Mouse (Mus musculus): Measurements from ENCODE around the gene Myo10. TPM values are rescaled to one million over a fixed set of nuclear protein-coding genes. Genes with fewer than 3 reads are reported as not detected.

Gene Myo10
- polyA plus RNA-seq, 1 experiment = 26.1 TPM

DNA sequence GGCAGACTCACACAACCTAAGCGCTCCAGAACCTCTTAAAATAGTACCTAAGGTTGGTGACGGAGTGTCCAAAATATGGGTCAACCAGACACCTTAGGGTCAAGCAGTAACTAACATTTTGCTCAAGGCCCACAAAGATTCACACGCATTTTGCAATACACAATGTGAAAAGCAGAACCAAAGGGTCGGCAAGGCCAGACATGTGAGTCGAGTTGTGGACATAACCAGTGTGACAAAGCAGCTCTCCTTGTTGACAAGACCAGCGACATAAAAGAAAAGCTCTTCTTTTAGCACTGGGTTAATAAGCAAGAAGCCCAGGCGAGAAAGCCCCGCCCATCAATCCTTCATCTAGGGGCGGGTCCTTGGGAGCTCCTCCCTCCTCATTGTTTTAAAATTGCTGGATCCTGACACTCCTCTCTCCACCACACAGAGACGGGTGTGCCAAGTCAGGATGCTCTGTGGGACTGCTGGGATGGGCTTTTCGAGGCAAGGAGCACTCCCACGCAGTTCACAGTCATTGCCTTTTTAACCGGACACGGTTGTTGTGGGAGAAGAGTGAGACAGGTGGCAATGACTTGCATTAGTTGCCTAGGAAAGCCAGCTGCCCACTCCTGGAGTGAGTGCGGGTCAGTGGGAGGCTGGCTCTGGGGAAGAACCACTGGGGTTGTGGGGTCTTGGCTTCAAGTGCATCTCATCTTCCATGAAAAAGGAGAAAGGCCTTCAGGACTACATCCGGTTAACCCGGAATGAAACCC lies 212.8 kb downstream of the Myo10 start:
- 95% methylated on average over 17 of the region's 17 CpGs for WGBS
- Histone ChIP-seq H3K4me1 (replicated peaks; ENCODE audit: control insufficient read depth, insufficient read depth, low read length) (peaks cover 6% of the 10 kb centered on the region), H3K27me3 (ENCODE audit: control insufficient read depth, insufficient read depth, low read length) (no peaks in the 10 kb centered on the region), H3K36me3 (ENCODE audit: control insufficient read depth, insufficient read depth, low read length) (no peaks in the 10 kb centered on the region), H3K4me3 (ENCODE audit: control insufficient read depth, insufficient read depth, low read length) (no peak overlapping the region), H3K27ac (ENCODE audit: control insufficient read depth, insufficient read depth, low read length) (no peak overlapping the region)
- TF ChIP-seq CTCF (IDR thresholded peaks at IDR 0.05; ENCODE audit: borderline replicate concordance, control insufficient read depth, extremely low read depth, insufficient read depth, low read length, poor library complexity) (no peak), POLR2A (IDR thresholded peaks at IDR 0.05; ENCODE audit: control insufficient read depth, extremely low read depth, insufficient read depth, low read length, poor library complexity) (no peak)
- DNase-seq = no peak

DNA sequence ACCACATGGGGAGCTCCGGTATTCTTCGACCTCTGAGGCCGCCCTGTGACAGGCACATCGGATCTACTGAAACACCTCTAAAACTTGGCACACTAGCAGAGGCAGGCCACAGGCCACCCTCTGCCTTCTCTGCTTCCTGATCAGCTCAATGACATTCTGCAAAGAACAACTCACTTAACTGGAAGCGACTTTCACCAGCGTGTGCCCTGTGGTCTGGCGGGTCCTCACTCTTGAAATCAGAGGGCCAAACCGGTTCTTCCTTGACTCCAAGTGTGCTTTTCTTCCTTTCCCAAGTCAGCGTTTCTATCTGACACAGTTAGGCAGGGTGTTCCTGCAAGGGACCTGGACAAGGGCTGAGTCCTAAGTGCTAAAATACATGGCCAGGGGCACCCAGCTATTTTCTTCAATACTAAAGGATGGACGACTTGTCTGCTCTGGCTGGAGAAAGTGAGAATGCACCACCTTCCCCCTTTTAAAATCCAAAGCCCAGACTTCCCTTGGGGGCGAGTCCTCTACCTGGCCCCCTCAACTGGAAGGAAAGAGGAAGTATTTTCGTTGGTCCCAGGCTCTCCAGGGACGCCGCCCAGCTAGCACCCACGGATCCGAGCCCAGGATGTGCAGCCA lies 220.2 kb downstream of the Myo10 start:
- DNase-seq = no peak
- WGBS = 11% methylated on average over 16 of the region's 16 CpGs
- no peak for TF ChIP-seq CTCF (IDR thresholded peaks at IDR 0.05; ENCODE audit: borderline replicate concordance, control insufficient read depth, extremely low read depth, insufficient read depth, low read length, poor library complexity)
- TF ChIP-seq POLR2A (IDR thresholded peaks at IDR 0.05; ENCODE audit: control insufficient read depth, extremely low read depth, insufficient read depth, low read length, poor library complexity) = peak; percentile 14; the same call in 1 of the 2 replicates
- no peaks in the 10 kb centered on the region for H3K36me3 ChIP-seq (ENCODE audit: control insufficient read depth, insufficient read depth, low read length)
- peaks cover 16% of the 10 kb centered on the region for H3K4me1 ChIP-seq (replicated peaks; ENCODE audit: control insufficient read depth, insufficient read depth, low read length)
- H3K27me3 ChIP-seq (ENCODE audit: control insufficient read depth, insufficient read depth, low read length) = no peaks in the 10 kb centered on the region
- H3K4me3 ChIP-seq (ENCODE audit: control insufficient read depth, insufficient read depth, low read length) = peak overlapping the region; percentile 65
- no peak overlapping the region; the same call in 1 of the 2 replicates for H3K27ac ChIP-seq (ENCODE audit: control insufficient read depth, insufficient read depth, low read length)

DNA sequence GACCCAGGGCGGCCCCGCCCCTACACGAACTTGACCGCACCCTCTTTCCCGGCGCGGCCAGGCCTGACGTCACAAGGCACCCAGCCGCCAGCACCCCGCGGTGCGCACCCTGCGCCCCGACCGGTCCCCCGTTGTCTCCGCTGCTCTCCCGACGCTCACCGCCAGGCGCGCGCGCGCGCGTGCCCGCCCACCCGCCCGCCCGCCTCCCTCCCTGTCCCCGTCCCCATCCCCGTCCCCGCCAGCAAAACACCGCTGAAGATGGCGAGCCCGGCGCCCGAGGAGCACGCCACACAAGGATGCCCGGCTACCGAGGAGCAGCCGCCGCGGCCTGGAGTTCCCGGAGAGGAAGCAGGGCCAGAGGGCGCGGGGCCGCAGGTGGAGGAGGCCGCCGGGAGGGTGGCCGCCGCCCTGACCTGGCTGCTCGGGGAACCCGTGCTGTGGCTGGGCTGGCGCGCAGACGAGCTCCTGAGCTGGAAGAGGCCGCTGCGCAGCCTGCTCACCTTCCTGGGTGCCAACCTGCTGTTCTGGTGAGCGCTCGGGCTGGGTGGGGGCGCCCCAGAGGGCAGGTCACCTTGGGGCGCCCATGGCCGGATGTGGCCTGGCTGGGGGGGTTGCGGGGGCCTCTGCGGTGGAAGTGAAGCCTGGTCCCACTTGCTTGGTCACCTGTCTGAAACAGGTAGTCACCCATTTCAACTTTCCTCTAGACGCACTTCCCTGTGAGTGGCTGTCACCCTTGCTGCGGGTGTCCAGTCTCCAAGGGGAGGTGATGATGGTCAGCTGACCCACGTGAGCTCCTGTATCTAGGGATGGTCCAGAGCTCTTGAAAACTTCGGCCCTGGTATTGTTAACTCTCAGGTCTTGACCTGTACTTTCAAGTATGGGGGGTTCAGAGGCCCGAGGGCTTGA lies 221.0 kb downstream of the Myo10 start, which contains the start of gene Retreg1:
Gene Retreg1, plus strand, starts transcription at position 95 of the 906 bp plus-strand sequence.
- Histone ChIP-seq H3K4me1 (replicated peaks; ENCODE audit: control insufficient read depth, insufficient read depth, low read length) (peaks cover 16% of the 10 kb centered on the region), H3K4me3 (ENCODE audit: control insufficient read depth, insufficient read depth, low read length) (peak within 1 kb of the TSS; percentile 65), H3K36me3 (ENCODE audit: control insufficient read depth, insufficient read depth, low read length) (no peaks in the 10 kb centered on the region), H3K27me3 (ENCODE audit: control insufficient read depth, insufficient read depth, low read length) (no peaks in the 10 kb centered on the region), H3K27ac (ENCODE audit: control insufficient read depth, insufficient read depth, low read length) (peak within 1 kb of the TSS; percentile 58)
- TF ChIP-seq POLR2A (IDR thresholded peaks at IDR 0.05; ENCODE audit: control insufficient read depth, extremely low read depth, insufficient read depth, low read length, poor library complexity) = no peak
- TF ChIP-seq CTCF (IDR thresholded peaks at IDR 0.05; ENCODE audit: borderline replicate concordance, control insufficient read depth, extremely low read depth, insufficient read depth, low read length, poor library complexity) = peak; percentile 57; the same call in 1 of the 2 replicates
- DNase-seq = peak; percentile 86
- WGBS = 1% methylated on average over 67 of the region's 72 CpGs

DNA sequence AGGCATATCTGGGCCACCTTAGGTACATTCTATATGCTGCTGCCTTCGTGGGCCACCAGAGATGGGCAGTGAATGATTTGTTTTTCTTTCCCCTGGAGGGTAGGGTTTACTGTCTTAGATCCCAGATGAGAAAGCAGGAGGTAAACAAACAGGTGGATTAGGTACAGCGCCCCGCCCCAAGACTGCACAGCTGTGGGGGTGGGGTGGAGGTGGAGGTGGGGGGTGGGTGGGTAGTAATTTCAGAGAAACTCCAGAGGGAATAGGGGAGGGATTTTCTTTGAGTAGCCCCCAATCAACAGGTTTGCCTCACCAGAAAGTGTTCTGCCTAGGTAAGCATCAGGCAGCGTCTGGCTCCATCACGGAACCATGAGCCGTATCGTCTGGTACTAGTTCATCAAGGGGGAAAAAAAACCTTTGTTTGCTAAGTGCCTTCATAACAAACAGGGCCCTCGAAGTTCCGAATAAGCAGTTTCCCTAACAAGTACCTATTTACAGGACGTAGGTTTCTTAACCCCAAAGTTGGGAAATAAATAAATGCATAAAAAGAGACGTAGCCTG lies 221.8 kb downstream of the Myo10 start:
- no peaks in the 10 kb centered on the region for H3K36me3 ChIP-seq (ENCODE audit: control insufficient read depth, insufficient read depth, low read length)
- H3K27me3 ChIP-seq (ENCODE audit: control insufficient read depth, insufficient read depth, low read length) = no peaks in the 10 kb centered on the region
- peak overlapping the region; percentile 65 for H3K4me3 ChIP-seq (ENCODE audit: control insufficient read depth, insufficient read depth, low read length)
- H3K4me1 ChIP-seq (replicated peaks; ENCODE audit: control insufficient read depth, insufficient read depth, low read length) = peaks cover 16% of the 10 kb centered on the region
- TF ChIP-seq CTCF (IDR thresholded peaks at IDR 0.05; ENCODE audit: borderline replicate concordance, control insufficient read depth, extremely low read depth, insufficient read depth, low read length, poor library complexity) (no peak), POLR2A (IDR thresholded peaks at IDR 0.05; ENCODE audit: control insufficient read depth, extremely low read depth, insufficient read depth, low read length, poor library complexity) (no peak)
- WGBS = 43% methylated on average over 11 of the region's 11 CpGs
- H3K27ac ChIP-seq (ENCODE audit: control insufficient read depth, insufficient read depth, low read length) = peak overlapping the region; percentile 58
- no peak for DNase-seq

DNA sequence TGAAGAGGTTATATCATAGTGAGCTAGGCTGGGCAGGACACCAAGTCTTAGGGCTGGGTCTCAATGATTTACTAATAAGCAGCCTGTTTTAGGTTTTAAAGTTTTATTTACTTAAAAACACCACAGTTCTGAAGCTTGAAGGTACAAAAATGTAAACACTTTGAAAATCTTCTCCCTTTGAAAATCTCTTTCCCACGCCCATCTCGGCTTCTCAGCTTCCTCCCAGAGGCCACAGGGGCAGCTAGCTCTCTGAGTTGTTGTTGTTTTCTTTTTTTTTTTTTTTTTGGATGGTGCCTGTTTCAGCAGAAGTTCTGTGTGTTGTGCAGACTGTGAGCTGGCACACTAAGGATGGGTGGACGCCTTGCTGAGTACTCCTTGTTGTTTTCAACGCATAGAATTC lies 222.4 kb downstream of the Myo10 start:
- no peak for DNase-seq
- Histone ChIP-seq H3K27ac (ENCODE audit: control insufficient read depth, insufficient read depth, low read length) (no peak overlapping the region), H3K36me3 (ENCODE audit: control insufficient read depth, insufficient read depth, low read length) (no peaks in the 10 kb centered on the region), H3K4me1 (replicated peaks; ENCODE audit: control insufficient read depth, insufficient read depth, low read length) (peaks cover 16% of the 10 kb centered on the region), H3K27me3 (ENCODE audit: control insufficient read depth, insufficient read depth, low read length) (no peaks in the 10 kb centered on the region), H3K4me3 (ENCODE audit: control insufficient read depth, insufficient read depth, low read length) (no peak overlapping the region)
- no peak for TF ChIP-seq POLR2A (IDR thresholded peaks at IDR 0.05; ENCODE audit: control insufficient read depth, extremely low read depth, insufficient read depth, low read length, poor library complexity)
- TF ChIP-seq CTCF (IDR thresholded peaks at IDR 0.05; ENCODE audit: borderline replicate concordance, control insufficient read depth, extremely low read depth, insufficient read depth, low read length, poor library complexity) = no peak
- WGBS = 43% methylated on average over 4 of the region's 4 CpGs
